Mouse (Mus musculus) forebrain, embryonic 14.5 days (tissue): Measurements from ENCODE around the gene Kcnh2. TPM values are rescaled to one million over a fixed set of nuclear protein-coding genes. Genes with fewer than 3 reads are reported as not detected.
A peak's percentile ranks its signal among the peaks of the same experiment; 100 is the strongest.

ENCODE experiments used
- ATAC-seq: fragments of 200-750 bp; cut with Nextera tagmentation; 2 replicates; pipeline ENCODE4 v1.8.0; 2017; ENCODE audit warnings: mild to moderate bottlenecking, moderate library complexity
- DNase-seq: peaks from one replicate; pipeline ENCODE4 v3.0.0-alpha.2; 2015; ENCODE audit warnings: low spot score
- H3K27ac ChIP-seq: fragments of 300-500 bp; sonication (generic); 2 replicates; pipeline ENCODE4 v1.5.1; 2014; ENCODE audit warnings: low read depth, mild to moderate bottlenecking, control low read depth, low read length, moderate library complexity
- H3K27me3 ChIP-seq: fragments of 300-500 bp; sonication (generic); replicated peaks from 2 replicates; pipeline ENCODE4 v1.6.1; 2014; ENCODE audit warnings: low read length, control low read depth, mixed read lengths; ENCODE audit not compliant: control insufficient read depth, insufficient read depth
- H3K36me3 ChIP-seq: fragments of 300-500 bp; sonication (generic); 2 replicates; pipeline ENCODE4 v1.6.1; 2014; ENCODE audit warnings: low read length, control low read depth; ENCODE audit not compliant: control insufficient read depth, insufficient read depth
- H3K4me1 ChIP-seq: fragments of 300-500 bp; sonication (generic); 2 replicates; pipeline ENCODE4 v1.6.1; 2014; ENCODE audit warnings: antibody characterized with exemption, low read length, control low read depth; ENCODE audit not compliant: control insufficient read depth, insufficient read depth
- H3K4me2 ChIP-seq: fragments of 300-500 bp; sonication (generic); 2 replicates; pipeline ENCODE4 v1.6.1; 2014; ENCODE audit warnings: mild to moderate bottlenecking, control low read depth, low read length
- H3K4me3 ChIP-seq: fragments of 300-500 bp; sonication (generic); 2 replicates; pipeline ENCODE4 v1.5.1; 2014; ENCODE audit warnings: low read depth, low read length, control low read depth
- H3K9ac ChIP-seq: fragments of 300-500 bp; sonication (generic); 2 replicates; pipeline ENCODE4 v1.6.1; 2014; ENCODE audit warnings: mild to moderate bottlenecking, low read length, control low read depth, moderate library complexity
- H3K9me3 ChIP-seq: fragments of 300-500 bp; sonication (generic); replicated peaks from 2 replicates; pipeline ENCODE4 v1.6.1; 2016; ENCODE audit warnings: low read length, control low read depth, mixed read lengths; ENCODE audit not compliant: control insufficient read depth
- WGBS: fragments of 180-500 bp; shearing (Covaris S2); extraction: QIAGEN DNeasy Blood & Tissue Kit; methylation state at CpG from one replicate; pipeline ENCODE4 v1.1.7; 2014; 5-methylcytosine and 5-hydroxymethylcytosine counted together
- polyA plus RNA-seq: library from polyadenylated mRNA; unstranded; fragments of >200 nt; fragmentation: Nextera tagmentation; extraction: Ambion mirVana; gene quantifications from 2 replicates; pipeline ENCODE4 v1.2.1, GENCODE M21; 2014

Kcnh2 gene
- polyA plus RNA-seq, 1 experiment from 2014 or later: 5.2 TPM

- Histone ChIP-seq H3K27me3 (no peaks in the 10 kb centered on the region), H3K4me2 (no peak overlapping the region), H3K9me3 (no peaks in the 10 kb centered on the region), H3K4me1 (0 out of 2 replicates have a peak, but pooled peaks cover under 1% of the 10 kb centered on the region), H3K9ac (no peak overlapping the region), H3K4me3 (no peak overlapping the region), H3K27ac (no peak overlapping the region), H3K36me3 (peaks cover 3% of the 10 kb centered on the region; the same call in 1 of the 2 replicates)
- 55% methylated on average over 3 of the region's 3 CpGs for WGBS
- ATAC-seq (no peak), DNase-seq (no peak)
These were observed 16.7 kb downstream of the Kcnh2 start for GRCm38 (mm10) chr5:24334749-24335148.

DNA sequence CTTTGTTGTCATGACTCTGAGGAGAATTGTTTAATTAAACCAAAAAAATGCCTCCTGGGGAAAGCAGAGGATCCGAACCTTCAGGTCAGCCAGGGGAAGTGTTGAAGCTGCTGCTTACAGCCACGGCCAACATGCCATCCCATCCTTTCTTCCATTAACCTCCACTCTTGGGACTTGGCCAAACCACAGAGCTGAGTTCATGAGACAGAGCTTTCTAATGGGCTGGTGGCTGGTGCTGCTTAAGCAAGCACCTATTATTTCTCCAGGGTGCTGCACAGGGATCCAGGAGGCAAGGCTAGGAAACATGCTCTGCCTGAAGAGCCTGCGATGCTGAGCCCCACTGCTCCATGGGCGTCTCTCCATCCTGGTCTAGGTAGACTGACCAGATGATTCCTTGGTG lies 19.0 kb downstream of the Kcnh2 start:
- Histone ChIP-seq H3K4me2 (no peak overlapping the region), H3K9ac (no peak overlapping the region), H3K27ac (no peak overlapping the region), H3K27me3 (no peaks in the 10 kb centered on the region), H3K4me1 (peaks cover 15% of the 10 kb centered on the region), H3K36me3 (peaks cover 3% of the 10 kb centered on the region; the same call in 1 of the 2 replicates), H3K9me3 (no peaks in the 10 kb centered on the region), H3K4me3 (no peak overlapping the region)
- ATAC-seq (no peak), DNase-seq (no peak)
- WGBS: 89% methylated on average over 4 of the region's 4 CpGs

GRCm38 (mm10) chr5:24329965-24330298 lies 21.5 kb downstream of the Kcnh2 start:
- H3K27ac ChIP-seq: peak overlapping the region; percentile 48; the same call in 1 of the 2 replicates
- no peak for ATAC-seq

GRCm38 (mm10) chr5:24329212-24329964 lies 22.0 kb downstream of the Kcnh2 start:
- H3K36me3 ChIP-seq: peaks cover 20% of the 10 kb centered on the region
- H3K4me1 ChIP-seq: peaks cover 15% of the 10 kb centered on the region
- DNase-seq: peak; percentile 61
- peak; percentile 76 for ATAC-seq
- 5% methylated on average over 21 of the region's 27 CpGs for WGBS
- H3K27ac ChIP-seq: peak overlapping the region; percentile 48; the same call in 1 of the 2 replicates
- no peaks in the 10 kb centered on the region for H3K9me3 ChIP-seq
- H3K4me3 ChIP-seq: peak overlapping the region; percentile 16
- peak overlapping the region; percentile 57 for H3K9ac ChIP-seq
- H3K27me3 ChIP-seq: no peaks in the 10 kb centered on the region
- H3K4me2 ChIP-seq: peak overlapping the region; percentile 53

More at GRCm38 (mm10) chr5:24329965-24330298, 21.5 kb downstream of the Kcnh2 start:
- H3K4me1 ChIP-seq: peaks cover 15% of the 10 kb centered on the region
- no peaks in the 10 kb centered on the region for H3K9me3 ChIP-seq
- no peak for DNase-seq
- peak overlapping the region; percentile 53; the same call in 1 of the 2 replicates for H3K4me2 ChIP-seq
- H3K27me3 ChIP-seq: no peaks in the 10 kb centered on the region
- peak overlapping the region; percentile 57; the same call in 1 of the 2 replicates for H3K9ac ChIP-seq
- no peak overlapping the region for H3K4me3 ChIP-seq
- peaks cover 17% of the 10 kb centered on the region for H3K36me3 ChIP-seq
- 44% methylated on average over 5 of the region's 5 CpGs for WGBS

DNA sequence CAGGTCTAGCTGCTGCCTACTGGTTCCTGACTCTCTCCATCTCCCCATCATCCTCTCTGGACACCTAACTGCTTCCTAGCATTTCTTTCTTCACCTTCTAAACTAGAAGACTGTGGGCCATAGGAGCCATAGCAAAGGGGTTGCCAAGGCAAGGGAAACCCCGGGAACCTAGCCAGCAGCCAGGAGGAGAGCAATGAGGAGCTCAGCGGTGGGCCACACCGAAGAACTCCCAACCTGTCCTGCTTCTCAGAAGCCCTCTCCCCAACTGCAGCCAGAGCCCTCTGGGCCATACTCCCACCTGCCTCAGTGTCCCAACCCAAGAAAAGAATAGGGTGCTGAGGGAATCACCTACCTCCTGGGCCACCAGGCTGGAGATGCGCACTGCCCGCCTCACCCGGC lies 22.6 kb downstream of the Kcnh2 start:
- 64% methylated on average over 6 of the region's 6 CpGs for WGBS
- peak; percentile 44 for DNase-seq
- Histone ChIP-seq H3K4me1 (peaks cover 15% of the 10 kb centered on the region), H3K9ac (peak overlapping the region; percentile 57), H3K4me2 (peak overlapping the region; percentile 53), H3K4me3 (no peak overlapping the region), H3K9me3 (no peaks in the 10 kb centered on the region), H3K27ac (no peak overlapping the region), H3K27me3 (no peaks in the 10 kb centered on the region), H3K36me3 (peaks cover 20% of the 10 kb centered on the region)
- peak; percentile 6 for ATAC-seq

DNA sequence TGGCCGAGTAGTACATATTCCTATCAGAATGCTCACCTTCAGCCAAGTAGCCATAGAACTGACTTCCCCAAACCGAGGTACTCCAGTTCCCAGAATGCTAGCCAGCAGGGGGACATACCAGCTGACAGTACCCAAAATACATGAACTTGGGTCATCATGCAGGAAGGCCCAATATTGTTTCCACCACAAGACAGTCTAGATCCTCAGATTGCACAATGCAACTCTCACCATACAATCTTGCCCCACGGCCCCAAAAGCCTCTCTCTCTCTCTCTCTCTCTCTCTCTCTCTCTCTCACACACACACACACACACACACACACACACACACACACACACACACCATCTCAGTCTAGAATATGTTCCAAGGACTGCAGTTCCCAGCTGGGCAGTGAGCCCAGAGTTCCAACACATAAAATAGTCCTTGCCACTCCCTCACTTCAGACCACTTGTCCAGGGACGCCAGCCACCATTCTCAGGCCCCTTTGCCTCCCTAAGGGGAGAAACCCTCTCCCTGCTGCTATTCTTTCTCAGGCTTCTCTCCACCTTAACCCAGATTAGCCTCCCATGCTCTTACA lies 24.5 kb downstream of the Kcnh2 start:
- Histone ChIP-seq H3K9ac (no peak overlapping the region), H3K36me3 (peaks cover 20% of the 10 kb centered on the region), H3K4me3 (no peak overlapping the region), H3K4me2 (no peak overlapping the region), H3K27me3 (no peaks in the 10 kb centered on the region), H3K4me1 (peaks cover 15% of the 10 kb centered on the region), H3K9me3 (no peaks in the 10 kb centered on the region), H3K27ac (no peak overlapping the region)
- DNase-seq (no peak), ATAC-seq (no peak)
- 75% methylated on average over 4 of the region's 4 CpGs for WGBS

GRCm38 (mm10) chr5:24326166-24326841 lies 25.1 kb downstream of the Kcnh2 start:
- H3K4me1 ChIP-seq: peaks cover 15% of the 10 kb centered on the region
- H3K9me3 ChIP-seq: no peaks in the 10 kb centered on the region
- DNase-seq (no peak), ATAC-seq (no peak)
- H3K27me3 ChIP-seq: no peaks in the 10 kb centered on the region
- WGBS: 92% methylated on average over 15 of the region's 15 CpGs
- no peak overlapping the region for H3K4me2 ChIP-seq
- no peak overlapping the region for H3K9ac ChIP-seq
- H3K36me3 ChIP-seq: peaks cover 17% of the 10 kb centered on the region
- H3K27ac ChIP-seq: no peak overlapping the region
- H3K4me3 ChIP-seq: no peak overlapping the region

- Histone ChIP-seq H3K4me1 (peaks cover 19% of the 10 kb centered on the region), H3K27me3 (no peaks in the 10 kb centered on the region), H3K4me2 (no peak overlapping the region), H3K4me3 (no peak overlapping the region), H3K9me3 (no peaks in the 10 kb centered on the region), H3K27ac (no peak overlapping the region), H3K36me3 (peaks cover 17% of the 10 kb centered on the region), H3K9ac (no peak overlapping the region)
- ATAC-seq: no peak
- no peak for DNase-seq
- 63% methylated on average over 14 of the region's 14 CpGs for WGBS
These were observed 26.2 kb downstream of the Kcnh2 start for GRCm38 (mm10) chr5:24325251-24325650.
